Mouse (Mus musculus): ENCODE measurements around the gene Lrrc25.

The Lrrc25 gene

GRCm38 (mm10) chr8:70617985-70618384 lies 2.0 kb downstream of the Lrrc25 start:
- peak; percentile 16 for DNase-seq

GRCm38 (mm10) chr8:70618888-70619334 lies 3.0 kb downstream of the Lrrc25 start:
- DNase-seq, result peak; percentile 60

GRCm38 (mm10) chr8:70622220-70622619 lies 6.3 kb downstream of the Lrrc25 start:
- no peak for DNase-seq

- DNase-seq, result peak; percentile 81
Observed at GRCm38 (mm10) chr8:70625104-70625503, 9.1 kb downstream of the Lrrc25 start.

GRCm38 (mm10) chr8:70627041-70627440 lies 11.1 kb downstream of the Lrrc25 start:
- DNase-seq, result no peak

GRCm38 (mm10) chr8:70628986-70629490 lies 13.1 kb downstream of the Lrrc25 start:
- DNase-seq, result peak; percentile 6

GRCm38 (mm10) chr8:70629574-70630531 lies 13.9 kb downstream of the Lrrc25 start:
- peak; percentile 90 for DNase-seq

- peak; percentile 87 for DNase-seq
Observed at GRCm38 (mm10) chr8:70630532-70631381, 14.8 kb downstream of the Lrrc25 start.

- peak; percentile 79 for DNase-seq
Observed at GRCm38 (mm10) chr8:70631436-70631835, 15.5 kb downstream of the Lrrc25 start.

GRCm38 (mm10) chr8:70632346-70632892 lies 16.5 kb downstream of the Lrrc25 start, which contains the start of gene Gdf15:
Gdf15 (minus strand) TSS chr8:70632456.
- no peak for DNase-seq

- DNase-seq, result peak; percentile 89
Observed at GRCm38 (mm10) chr8:70634066-70634465, 18.1 kb downstream of the Lrrc25 start.

- peak; percentile 51 for DNase-seq
Observed at GRCm38 (mm10) chr8:70635527-70635926, 19.6 kb downstream of the Lrrc25 start.

GRCm38 (mm10) chr8:70636838-70637237 lies 20.9 kb downstream of the Lrrc25 start:
- peak; percentile 69 for DNase-seq

- no peak for DNase-seq
Observed at GRCm38 (mm10) chr8:70638752-70639151, 22.8 kb downstream of the Lrrc25 start.

GRCm38 (mm10) chr8:70643019-70643418 lies 27.1 kb downstream of the Lrrc25 start:
- no peak for DNase-seq

GRCm38 (mm10) chr8:70644065-70644464 lies 28.1 kb downstream of the Lrrc25 start:
- peak; percentile 60 for DNase-seq

- peak; percentile 73 for DNase-seq
Observed at GRCm38 (mm10) chr8:70645501-70646224, 29.7 kb downstream of the Lrrc25 start.

GRCm38 (mm10) chr8:70646369-70646768 lies 30.4 kb downstream of the Lrrc25 start:
- peak; percentile 39 for DNase-seq

- no peak for DNase-seq
Observed at GRCm38 (mm10) chr8:70646775-70647174, 30.8 kb downstream of the Lrrc25 start.

- peak; percentile 84 for DNase-seq
Observed at GRCm38 (mm10) chr8:70647343-70648163, 31.6 kb downstream of the Lrrc25 start.

GRCm38 (mm10) chr8:70648164-70648442 lies 32.1 kb downstream of the Lrrc25 start:
- peak; percentile 44 for DNase-seq

Measured in kidney, postnatal 10 days (tissue).